Mouse (Mus musculus) bone marrow, adult 2 months (tissue): ENCODE results near the gene Usp24. TPM values are rescaled to one million over a fixed set of nuclear protein-coding genes. Genes with fewer than 3 reads are reported as not detected.

Experiments used
- H3K27ac ChIP-seq: fragments of 200-500 bp; 2 replicates; pipeline ENCODE4 v1.5.1; 2012; ENCODE audit warnings: low read depth, mild to moderate bottlenecking, control low read depth, inconsistent platforms, low read length; ENCODE audit not compliant: control insufficient read depth, poor library complexity, insufficient read depth
- H3K4me1 ChIP-seq: fragments of 200-500 bp; 2 replicates; pipeline ENCODE4 v1.6.1; 2011; ENCODE audit warnings: low read length; ENCODE audit not compliant: control insufficient read depth, insufficient read depth
- H3K4me3 ChIP-seq: fragments of 200-500 bp; replicated peaks from 2 replicates; pipeline ENCODE3; 2011; ENCODE audit warnings: mild to moderate bottlenecking, low read depth, low read length, control low read depth; ENCODE audit not compliant: control insufficient read depth
- CTCF ChIP-seq: fragments of 200-500 bp; IDR thresholded peaks from 2 replicates; pipeline ENCODE4 v1.5.1; 2011; ENCODE audit warnings: low read length, control low read depth; ENCODE audit not compliant: control insufficient read depth, insufficient read depth
- POLR2A ChIP-seq: fragments of 200-500 bp; IDR thresholded peaks from 2 replicates; pipeline ENCODE4 v1.6.1; 2011; ENCODE audit warnings: low read depth, mild to moderate bottlenecking, control low read depth, low read length, borderline replicate concordance; ENCODE audit not compliant: control insufficient read depth
- WGBS: fragments of 180-500 bp; shearing (Covaris S2); methylation state at CpG from one replicate; pipeline ENCODE4 v1.1.7; 2018; 5-methylcytosine and 5-hydroxymethylcytosine counted together
- polyA plus RNA-seq: library from polyadenylated mRNA; stranded (reverse); fragments of >200 nt; gene quantifications from 2 replicates; pipeline ENCODE4 v1.2.4, GENCODE M21; 2011; ENCODE audit warnings: low replicate concordance; ENCODE audit not compliant: missing spikeins, insufficient read depth, insufficient read length

The Usp24 gene
- polyA plus RNA-seq, 1 experiment, result 9.8 TPM

GRCm38 (mm10) chr4:106424560-106424959, 108.5 kb downstream of the Usp24 start:
- Histone ChIP-seq H3K4me1 (no peaks in the 10 kb centered on the region), H3K27ac (no peak overlapping the region), H3K4me3 (no peak overlapping the region)
- WGBS, result 92% methylated on average over 1 of the region's 1 CpGs
- TF ChIP-seq POLR2A, result no peak
- no peak for TF ChIP-seq CTCF

- Histone ChIP-seq H3K4me3 (no peak overlapping the region), H3K4me1 (no peaks in the 10 kb centered on the region), H3K27ac (no peak overlapping the region)
- TF ChIP-seq CTCF (no peak), POLR2A (no peak)
- WGBS, result 88% methylated on average over 5 of the region's 5 CpGs
Measured at GRCm38 (mm10) chr4:106426286-106426685, 110.3 kb downstream of the Usp24 start.

GRCm38 (mm10) chr4:106428616-106429015, 112.6 kb downstream of the Usp24 start:
- WGBS, result 85% methylated on average over 6 of the region's 6 CpGs
- H3K4me3 ChIP-seq, result no peak overlapping the region
- no peak for TF ChIP-seq POLR2A
- TF ChIP-seq CTCF, result no peak

GRCm38 (mm10) chr4:106429106-106429505, 113.1 kb downstream of the Usp24 start:
- Histone ChIP-seq H3K27ac (no peak overlapping the region), H3K4me1 (no peaks in the 10 kb centered on the region), H3K4me3 (no peak overlapping the region)
- 57% methylated on average over 7 of the region's 7 CpGs for WGBS
- TF ChIP-seq CTCF, result no peak
- no peak for TF ChIP-seq POLR2A

More at GRCm38 (mm10) chr4:106428616-106429015, 112.6 kb downstream of the Usp24 start:
- Histone ChIP-seq H3K27ac (no peak overlapping the region), H3K4me1 (no peaks in the 10 kb centered on the region)

- no peaks in the 10 kb centered on the region for H3K4me1 ChIP-seq
- H3K27ac ChIP-seq, result no peak overlapping the region
- H3K4me3 ChIP-seq, result no peak overlapping the region
- 94% methylated on average over 5 of the region's 5 CpGs for WGBS
- TF ChIP-seq POLR2A (no peak), CTCF (no peak)
Measured at GRCm38 (mm10) chr4:106430431-106430830, 114.4 kb downstream of the Usp24 start.

GRCm38 (mm10) chr4:106435426-106435825, 119.4 kb downstream of the Usp24 start:
- 89% methylated on average over 2 of the region's 2 CpGs for WGBS

GRCm38 (mm10) chr4:106436475-106436874, 120.5 kb downstream of the Usp24 start:
- H3K27ac ChIP-seq, result no peak overlapping the region

More at GRCm38 (mm10) chr4:106435426-106435825, 119.4 kb downstream of the Usp24 start:
- TF ChIP-seq POLR2A (no peak), CTCF (no peak)
- no peaks in the 10 kb centered on the region for H3K4me1 ChIP-seq
- H3K27ac ChIP-seq, result no peak overlapping the region
- no peak overlapping the region for H3K4me3 ChIP-seq

GRCm38 (mm10) chr4:106437207-106437606, 121.2 kb downstream of the Usp24 start:
- H3K27ac ChIP-seq, result no peak overlapping the region
- TF ChIP-seq POLR2A (no peak), CTCF (no peak)
- WGBS, result 91% methylated on average over 5 of the region's 5 CpGs
- no peaks in the 10 kb centered on the region for H3K4me1 ChIP-seq
- H3K4me3 ChIP-seq, result no peak overlapping the region

More at GRCm38 (mm10) chr4:106436475-106436874, 120.5 kb downstream of the Usp24 start:
- no peaks in the 10 kb centered on the region for H3K4me1 ChIP-seq
- TF ChIP-seq CTCF (peak; percentile 56; the same call in 1 of the 2 replicates), POLR2A (no peak)
- 80% methylated on average over 4 of the region's 4 CpGs for WGBS
- H3K4me3 ChIP-seq, result no peak overlapping the region

- WGBS, result 86% methylated on average over 5 of the region's 5 CpGs
Measured at GRCm38 (mm10) chr4:106438763-106439162, 122.8 kb downstream of the Usp24 start.

More at GRCm38 (mm10) chr4:106438763-106439162, 122.8 kb downstream of the Usp24 start:
- no peaks in the 10 kb centered on the region for H3K4me1 ChIP-seq
- H3K27ac ChIP-seq, result no peak overlapping the region
- TF ChIP-seq CTCF (no peak), POLR2A (no peak)
- no peak overlapping the region for H3K4me3 ChIP-seq
